Mouse (Mus musculus): ENCODE results near the gene Tnfrsf1b.
"Not testable (repeated sequence)": the region's sequence is repeated elsewhere in the genome, so short reads cannot be mapped to it uniquely, and the experiment has no call there.

The Tnfrsf1b gene

DNA sequence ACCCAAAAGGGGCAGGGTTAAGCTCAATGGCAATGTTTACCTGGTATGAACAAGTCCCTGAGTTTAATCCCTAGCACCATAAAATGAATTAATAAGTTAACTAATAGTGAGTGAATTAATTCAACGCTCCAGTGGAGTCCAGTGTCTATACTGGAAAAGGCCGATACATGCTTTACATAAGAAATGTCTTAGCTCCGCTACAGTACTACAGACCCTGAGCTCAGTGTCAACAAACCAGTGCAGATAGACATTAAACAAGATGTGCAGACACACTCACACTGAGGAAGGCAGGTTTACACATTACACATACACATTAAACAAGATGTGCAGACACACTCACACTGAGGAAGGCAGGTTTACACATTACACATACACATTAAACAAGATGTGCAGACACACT, 81.1 kb downstream of the Tnfrsf1b start:
- DNase-seq: not testable (repeated sequence)

DNA sequence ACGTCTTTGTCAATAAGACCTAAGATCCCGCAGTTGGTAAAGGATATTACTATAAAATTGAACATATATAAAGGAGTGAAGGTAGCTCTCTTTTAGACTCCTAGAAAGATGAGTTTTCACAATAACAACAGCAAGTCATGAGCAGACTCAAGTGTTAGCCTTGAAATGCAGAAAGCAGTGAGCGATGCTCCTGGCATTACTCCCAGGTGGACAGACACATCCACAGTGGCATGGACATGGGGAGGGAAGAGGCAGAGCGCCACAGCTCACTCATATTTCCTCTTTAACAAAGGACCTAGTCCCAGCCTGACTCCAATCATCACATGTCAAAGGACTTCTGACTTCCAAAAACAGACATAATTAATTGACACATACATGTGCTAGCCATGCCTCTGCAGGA, 82.6 kb downstream of the Tnfrsf1b start:
- no peak for DNase-seq

Measured in liver (tissue).